ENCODE assay signal across 8 mouse cellular contexts in genomic region chr15:25624263-25624662, GRCm38 (mm10). TPM values are rescaled to one million over a fixed set of nuclear protein-coding genes. Genes with fewer than 3 reads are reported as not detected.
DNase-seq lines count a peak whose midpoint lies in the region; ATAC-seq and TF ChIP-seq lines count a peak whose summit lies in the region.

No protein-coding gene starts in this region.

- H3K9me3 ChIP-seq in neural tube, embryonic 11.5 days (ENCODE audit: control insufficient read depth, low read length) = no peaks in the 10 kb centered on the region
- H3K9me3 ChIP-seq in embryonic facial prominence, embryonic 10.5 days = no peaks in the 10 kb centered on the region
- H3K9me3 ChIP-seq in hindbrain, postnatal 0 days (ENCODE audit: low read length) = no peaks in the 10 kb centered on the region
- no peaks in the 10 kb centered on the region for H3K9me3 ChIP-seq in liver, embryonic 14.5 days (ENCODE audit: control insufficient read depth, low read length)

- H3K4me1 ChIP-seq in neural tube, embryonic 11.5 days (ENCODE audit: control insufficient read depth, insufficient read depth, low read length) = peaks cover 5% of the 10 kb centered on the region; the same call in 1 of the 2 replicates
- H3K4me1 ChIP-seq in embryonic facial prominence, embryonic 10.5 days = peaks cover 46% of the 10 kb centered on the region
- no peaks in the 10 kb centered on the region for H3K4me1 ChIP-seq in hindbrain, postnatal 0 days (ENCODE audit: insufficient read depth, low read length)
- peaks cover 0 to 20% of the 10 kb centered on the region in 2 experiments; a peak in 2 of 4 replicates for H3K4me1 ChIP-seq in liver, embryonic 14.5 days (replicated peaks; ENCODE audit: control insufficient read depth in 2 of 2, insufficient read depth in 2 of 2, low read length in 1 of 2)
- peaks cover 14% of the 10 kb centered on the region; the same call in 1 of the 2 replicates for H3K4me1 ChIP-seq in small intestine, adult 2 months (ENCODE audit: control insufficient read depth, insufficient read depth, insufficient read length, low read length)

- H3K36me3 ChIP-seq in neural tube, embryonic 11.5 days (ENCODE audit: control insufficient read depth, insufficient read depth, low read length) = no peaks in the 10 kb centered on the region
- H3K36me3 ChIP-seq in embryonic facial prominence, embryonic 10.5 days (replicated peaks) = peaks cover 19% of the 10 kb centered on the region
- H3K36me3 ChIP-seq in hindbrain, postnatal 0 days (ENCODE audit: insufficient read depth, low read length) = no peaks in the 10 kb centered on the region
- no peaks in the 10 kb centered on the region for H3K36me3 ChIP-seq in liver, embryonic 14.5 days (replicated peaks; ENCODE audit: control insufficient read depth, insufficient read depth, low read depth)
- no peaks in the 10 kb centered on the region for H3K36me3 ChIP-seq in small intestine, adult 2 months (ENCODE audit: control insufficient read depth, insufficient read depth, low read length)

- TF ChIP-seq EP300 in liver, embryonic 14.5 days (IDR thresholded peaks at IDR 0.05; ENCODE audit: low read depth) = no peak

- no peak for TF ChIP-seq POLR2A in small intestine, adult 2 months (IDR thresholded peaks at IDR 0.05; ENCODE audit: low read depth, low read length)

- intact Hi-C loops in left cerebral cortex, postnatal 36 days (cut with DNase I) = loop anchor here (5.0 kb wide), 2 partner anchors 93 to 172 kb away; no protein-coding TSS in a partner anchor

- DNase-seq in neural tube, embryonic 11.5 days (ENCODE audit: low spot score) = no peak
- no peak for DNase-seq in neural tube, embryonic 10.5 days (ENCODE audit: extremely low spot score, low spot score)
- DNase-seq in embryonic facial prominence, embryonic 10.5 days (ENCODE audit: low spot score) = peak; percentile 43
- peak; percentile 30 for DNase-seq in hindbrain, postnatal 0 days (ENCODE audit: low spot score)
- DNase-seq in liver, embryonic 14.5 days (ENCODE audit: low read depth in 3 of 3, low spot score in 3 of 3) = peak in 2 of 3 experiments; percentile 16 to 26
- DNase-seq in left cerebral cortex, postnatal 36 days (ENCODE audit: low spot score in 2 of 2) = no peak

- TF ChIP-seq CTCF in hindbrain, postnatal 0 days (IDR thresholded peaks at IDR 0.05; ENCODE audit: low read depth) = peak; percentile 62
- TF ChIP-seq CTCF in liver, embryonic 14.5 days (IDR thresholded peaks at IDR 0.05; ENCODE audit: low read depth) = peak; percentile 69
- peak; percentile 44; the same call in 1 of the 2 replicates for TF ChIP-seq CTCF in small intestine, adult 2 months (IDR thresholded peaks at IDR 0.05; ENCODE audit: extremely low read depth, insufficient read length, insufficient replicate concordance, low read depth, low read length)

- no peak overlapping the region for H3K27ac ChIP-seq in neural tube, embryonic 11.5 days (ENCODE audit: low read depth, low read length)
- no peak overlapping the region for H3K27ac ChIP-seq in embryonic facial prominence, embryonic 10.5 days (replicated peaks)
- no peak overlapping the region for H3K27ac ChIP-seq in hindbrain, postnatal 0 days
- H3K27ac ChIP-seq in liver, embryonic 14.5 days = no peak overlapping the region
- no peak overlapping the region for H3K27ac ChIP-seq in small intestine, adult 2 months (ENCODE audit: insufficient read depth, low read depth, low read length)

- H3K4me3 ChIP-seq in neural tube, embryonic 11.5 days (ENCODE audit: low read depth, low read length) = peak overlapping the region; percentile 69
- H3K4me3 ChIP-seq in embryonic facial prominence, embryonic 10.5 days = peak overlapping the region; percentile 77
- H3K4me3 ChIP-seq in hindbrain, postnatal 0 days (ENCODE audit: low read length) = peak overlapping the region; percentile 74
- no peak overlapping the region for H3K4me3 ChIP-seq in liver, embryonic 14.5 days (ENCODE audit: insufficient read depth in 1 of 2, low read depth in 2 of 2, low read length in 2 of 2)
- H3K4me3 ChIP-seq in small intestine, adult 2 months (ENCODE audit: low read depth, low read length) = no peak overlapping the region

- H3K9ac ChIP-seq in neural tube, embryonic 11.5 days (ENCODE audit: low read length) = no peak overlapping the region
- H3K9ac ChIP-seq in hindbrain, postnatal 0 days (replicated peaks; ENCODE audit: low read length) = no peak overlapping the region
- H3K9ac ChIP-seq in liver, embryonic 14.5 days (replicated peaks) = no peak overlapping the region

- ATAC-seq in neural tube, embryonic 11.5 days (ENCODE audit: insufficient read depth, low FRiP score, low TSS enrichment) = no peak
- no peak for ATAC-seq in hindbrain, postnatal 0 days
- no peak for ATAC-seq in liver, embryonic 14.5 days (ENCODE audit: insufficient read depth)
- ATAC-seq in cerebellum, adult (ENCODE audit: insufficient number of reproducible peaks, low FRiP score, low TSS enrichment) = no peak

- WGBS in neural tube, embryonic 11.5 days = 54% methylated on average over 3 of the region's 3 CpGs
- WGBS in embryonic facial prominence, embryonic 10.5 days = 41% methylated on average over 3 of the region's 3 CpGs
- WGBS in hindbrain, postnatal 0 days = 52% methylated on average over 3 of the region's 3 CpGs
- 28% methylated on average over 3 of the region's 3 CpGs for WGBS in liver, embryonic 14.5 days (ENCODE audit: insufficient replicate concordance)
- 23% methylated on average over 3 of the region's 3 CpGs for whole genome bisulfite sequencing in small intestine, adult 2 months

- no peak overlapping the region; the same call in 1 of the 2 replicates for H3K4me2 ChIP-seq in neural tube, embryonic 11.5 days (ENCODE audit: low read depth)
- H3K4me2 ChIP-seq in hindbrain, postnatal 0 days (ENCODE audit: low read depth, low read length) = peak overlapping the region; percentile 86; the same call in 1 of the 2 replicates
- peak overlapping the region; percentile 78 for H3K4me2 ChIP-seq in liver, embryonic 14.5 days (ENCODE audit: low read depth)

- H3K27me3 ChIP-seq in neural tube, embryonic 11.5 days (ENCODE audit: control insufficient read depth, insufficient read depth, low read length) = no peaks in the 10 kb centered on the region
- peaks cover 13% of the 10 kb centered on the region; the same call in 1 of the 2 replicates for H3K27me3 ChIP-seq in embryonic facial prominence, embryonic 10.5 days (replicated peaks; ENCODE audit: low read depth, poor library complexity, severe bottlenecking)
- no peaks in the 10 kb centered on the region for H3K27me3 ChIP-seq in hindbrain, postnatal 0 days (ENCODE audit: insufficient read depth, low read length)
- peaks cover 21% of the 10 kb centered on the region for H3K27me3 ChIP-seq in liver, embryonic 14.5 days (ENCODE audit: control insufficient read depth, insufficient read depth, low read length)
- no peaks in the 10 kb centered on the region for H3K27me3 ChIP-seq in small intestine, adult 2 months (ENCODE audit: control insufficient read depth, insufficient read depth, low read length)

RNA-seq across cellular contexts. Expression of gene Myo10, which starts 1.9 kb away (rescaled TPM):
- polyA plus RNA-seq in neural tube, embryonic 11.5 days (2014; fragmentation: Nextera tagmentation; extraction: Ambion mirVana) = 40.5 and 41.4 TPM in 2 replicates
- polyA plus RNA-seq in embryonic facial prominence, embryonic 10.5 days (2016; fragmentation: Nextera tagmentation; extraction: Ambion mirVana) = 44.2 and 47.2 TPM in 2 replicates
- 29.2 and 29.6 TPM in 2 replicates for total RNA-seq in hindbrain, postnatal 0 days (2014; rRNA removed)
- 30.0 and 34.4 TPM in 2 replicates for polyA plus RNA-seq in hindbrain, postnatal 0 days (2015; fragmentation: Nextera tagmentation; extraction: Ambion mirVana)
- polyA plus RNA-seq in liver, embryonic 14.5 days (2012; rRNA removed) = 1.8 and 2.9 TPM in 2 replicates
- polyA plus RNA-seq in liver, embryonic 14.5 days (2014; fragmentation: Nextera tagmentation; extraction: Ambion mirVana) = 2.6 and 4.5 TPM in 2 replicates
- polyA plus RNA-seq in small intestine, adult 2 months (2012; rRNA removed) = 14.1 and 20.8 TPM in 2 replicates
- total RNA-seq in left cerebral cortex, postnatal 36 days (2021) = 10 to 100 TPM; 41.7 to 47.6 TPM

Comparison
In these comparisons a context has a peak if more than half of its experiments do, and no peak if none do; other contexts are left out.
1. DNase-seq: peak in embryonic facial prominence, embryonic 10.5 days (single experiment), hindbrain, postnatal 0 days (single experiment) and liver, embryonic 14.5 days (2 of 3); none in neural tube, embryonic 11.5 days (single experiment), neural tube, embryonic 10.5 days (single experiment) and left cerebral cortex, postnatal 36 days (0 of 2).
2. H3K4me3 ChIP-seq: peak in neural tube, embryonic 11.5 days (single experiment), embryonic facial prominence, embryonic 10.5 days (single experiment) and hindbrain, postnatal 0 days (single experiment); none in liver, embryonic 14.5 days (0 of 2) and small intestine, adult 2 months (single experiment).
3. Peak in every context shown above with its lines, with median percentiles within 50 percentile points of each other: CTCF ChIP-seq.